Mouse (Mus musculus): ENCODE measurements at regions not wholly inside any gene's neighbourhood (a gene's known extent, or its start where the extent isn't known, plus 50 kb on each side); places are given as distances from the start of the nearest gene placed in this dataset.

DNA sequence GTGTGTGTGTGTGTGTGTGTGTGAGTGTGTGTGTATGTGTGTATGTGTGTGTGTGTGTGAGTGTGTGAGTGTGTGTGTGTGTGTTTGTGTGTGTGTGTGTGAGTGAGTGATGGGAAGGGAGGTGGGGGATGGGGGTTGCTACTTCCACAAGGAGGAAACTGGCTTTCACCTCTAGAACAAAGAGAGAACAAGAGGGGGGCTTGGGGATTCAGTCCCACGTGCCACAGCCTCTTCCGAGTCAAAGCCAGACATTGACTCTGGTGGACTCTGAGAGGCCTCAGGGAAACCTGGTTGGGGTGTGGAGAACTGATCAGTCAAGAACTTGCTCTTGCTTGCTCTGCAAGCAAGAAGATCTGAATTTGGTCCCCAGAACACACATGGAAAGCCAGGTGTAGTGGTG lies 71.0 kb downstream of the Matn1 start:
- TF ChIP-seq EP300 (optimal IDR thresholded peaks at IDR 0.05) (no peak), CTCF (IDR thresholded peaks at IDR 0.05; ENCODE audit: low read depth) (no peak)
